Mouse (Mus musculus) layer of hippocampus, adult 2 months (tissue): ENCODE data around the gene Npr1. TPM values are rescaled to one million over a fixed set of nuclear protein-coding genes. Genes with fewer than 3 reads are reported as not detected.

Experiments used
- DNase-seq, 2 experiments: peaks; one replicate each; pipeline ENCODE4 v3.0.0; 2022; ENCODE audit warnings: low spot score in 2 of 2
- H3K27ac ChIP-seq: fragments of 200-600 bp; 2 replicates; pipeline ENCODE4 v1.8.1; 2022
- H3K4me3 ChIP-seq: fragments of 200-600 bp; 2 replicates; pipeline ENCODE4 v1.8.1; 2022; ENCODE audit warnings: mild to moderate bottlenecking
- CTCF ChIP-seq: fragments of 200-600 bp; conservative IDR thresholded peaks from 2 replicates; pipeline ENCODE4 v1.8.1; 2022; ENCODE audit warnings: antibody characterized with exemption, mild to moderate bottlenecking, moderate library complexity
- long read RNA-seq, 2 experiments: library from polyadenylated mRNA; stranded (forward); transcript quantifications; one replicate each; pipeline ENCODE4 v2.0.0; 2021; ENCODE audit warnings: borderline mapping rate in 2 of 2
- total RNA-seq, 2 experiments: library from RNA; stranded (reverse); gene quantifications; 2 replicates each; pipeline ENCODE4 v1.2.3; 2021

The Npr1 gene
- total RNA-seq: 1 to 10 TPM; 6.5 to 7.4 TPM
- long read RNA-seq, experiment 1, full-length matches to known transcripts: 2 of 2 reads
- long read RNA-seq, experiment 1, partial matches to known transcripts: 0 of 2 reads
- long read RNA-seq, experiment 1, other reads (novel, unspliced or antisense): 0 of 2 reads
- long read RNA-seq, experiment 2, full-length matches to known transcripts: 2 of 5 reads
- long read RNA-seq, experiment 2, partial matches to known transcripts: 1 of 5 reads
- long read RNA-seq, experiment 2, other reads (novel, unspliced or antisense): 2 of 5 reads

DNA sequence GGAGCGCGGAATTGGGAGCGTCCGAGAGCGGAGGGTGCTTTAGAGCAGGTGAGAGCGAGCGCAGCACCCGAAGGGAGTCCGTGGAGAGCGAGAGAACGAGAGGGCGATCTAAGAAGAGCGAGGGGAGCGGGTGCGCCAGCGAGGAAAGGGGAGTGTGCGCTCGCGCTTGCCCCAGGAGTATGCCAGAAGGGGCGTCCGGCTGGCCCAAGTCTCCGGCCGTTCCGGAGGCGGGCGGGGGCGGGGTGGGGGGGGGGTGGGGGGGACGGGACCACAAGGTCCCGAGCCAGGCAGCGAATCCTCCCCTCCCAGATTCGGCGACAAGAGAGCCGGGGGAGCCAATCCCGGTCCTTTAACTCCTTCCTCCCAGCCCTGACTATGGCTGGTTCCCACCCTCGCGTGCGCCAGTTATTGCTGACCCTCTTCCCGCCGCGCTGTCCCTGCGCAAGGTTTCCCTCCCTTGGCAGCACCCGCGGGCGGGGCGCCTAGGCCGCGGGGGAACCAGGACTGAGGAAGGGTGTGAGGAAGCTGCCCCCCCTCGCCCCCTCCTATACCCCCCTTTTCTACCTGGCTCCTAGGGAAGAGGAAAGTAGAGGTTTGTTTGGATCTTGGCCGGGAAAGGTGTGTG, at the start of gene Npr1:
TSS of gene Npr1 (minus strand) at position 181 of the 625 bp plus-strand sequence.
- H3K4me3 ChIP-seq: peak within 1 kb of the TSS; percentile 61
- H3K27ac ChIP-seq: peak within 1 kb of the TSS; percentile 23; the same call in 1 of the 2 replicates
- DNase-seq: no peak
- TF ChIP-seq CTCF: no peak

DNA sequence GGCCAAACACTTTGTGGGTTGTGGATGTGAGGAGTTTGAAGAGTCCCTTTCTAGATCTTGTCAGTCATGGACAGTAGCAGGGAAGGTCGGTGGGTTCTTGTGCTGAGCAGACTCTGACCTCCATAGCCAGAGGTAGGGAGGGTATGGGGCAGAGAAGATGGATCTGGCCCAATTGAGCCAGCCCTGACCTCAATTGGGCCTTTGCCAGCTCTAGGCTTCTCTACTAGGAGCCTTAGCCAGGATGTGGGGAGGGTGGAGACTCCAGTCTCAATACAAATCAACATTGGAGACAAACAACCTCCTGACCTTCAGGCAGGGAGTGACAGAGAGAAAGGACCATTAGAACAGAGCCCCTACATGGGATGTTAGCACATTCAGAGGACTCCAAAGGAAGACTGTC, 49.6 kb upstream of the Npr1 start:
- no peak for TF ChIP-seq CTCF
- peak overlapping the region; percentile 57 for H3K4me3 ChIP-seq
- H3K27ac ChIP-seq: peak overlapping the region; percentile 88
- DNase-seq: no peak

- no peak for TF ChIP-seq CTCF
- Histone ChIP-seq H3K27ac (peak overlapping the region; percentile 88), H3K4me3 (peak overlapping the region; percentile 57)
- no peak for DNase-seq
Measured at GRCm38 (mm10) chr3:90514691-90515090, 49.0 kb upstream of the Npr1 start.

DNA sequence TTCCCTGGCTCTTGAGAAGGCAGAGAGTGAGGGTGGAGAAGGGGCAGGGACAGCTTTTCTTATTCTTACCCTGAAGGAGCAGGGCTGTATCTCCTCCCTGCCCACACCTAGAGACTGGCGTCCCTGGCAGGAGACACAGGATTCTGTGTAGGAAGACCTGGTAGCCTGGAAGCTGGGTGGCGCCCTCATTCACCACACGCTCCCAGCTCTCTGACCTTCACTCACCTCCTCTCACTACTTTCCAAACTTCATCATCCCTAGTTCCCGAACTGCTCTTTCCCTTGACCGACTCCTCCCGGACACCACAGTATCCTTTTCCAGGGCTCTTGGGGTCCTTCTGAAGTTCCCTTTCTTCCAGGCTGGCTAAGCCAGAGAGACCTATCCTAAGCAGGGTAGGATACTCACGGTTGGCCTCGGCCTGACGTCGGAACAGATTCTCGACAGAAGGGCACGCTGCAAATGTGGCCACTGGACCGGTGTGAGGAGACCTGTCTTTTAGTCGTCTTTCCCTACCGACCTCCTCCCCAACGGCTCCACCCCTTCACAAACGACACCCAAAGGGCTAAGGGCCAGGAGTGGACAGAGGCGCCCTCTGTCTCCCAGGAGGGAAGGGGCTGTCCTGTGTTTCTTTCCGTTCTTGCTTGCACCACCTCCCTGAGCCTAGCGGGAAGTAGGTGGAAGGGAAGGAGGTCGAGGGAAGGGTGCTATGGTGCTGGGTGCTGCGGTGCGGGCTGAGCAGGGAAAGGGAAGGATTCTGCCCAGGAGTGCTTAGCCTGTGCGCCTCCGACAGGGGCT, 48.3 kb upstream of the Npr1 start, which contains the start of the genes S100a1 and S100a13:
TSS of gene S100a1 (minus strand) at position 597 of the 795 bp plus-strand sequence.
TSS of gene S100a13 (plus strand) at position 640 of the 795 bp plus-strand sequence.
- H3K27ac ChIP-seq: peak within 1 kb of the TSS; percentile 88
- peak; percentile 57 for TF ChIP-seq CTCF
- DNase-seq: peak; percentile 56 to 60
- peak within 1 kb of the TSS; percentile 57 for H3K4me3 ChIP-seq

- H3K4me3 ChIP-seq: peak overlapping the region; percentile 57
- peak overlapping the region; percentile 88 for H3K27ac ChIP-seq
- TF ChIP-seq CTCF: no peak
- no peak for DNase-seq
Measured at GRCm38 (mm10) chr3:90512948-90513642, 47.4 kb upstream of the Npr1 start.

GRCm38 (mm10) chr3:90512276-90512675, 46.6 kb upstream of the Npr1 start:
- no peak overlapping the region for H3K4me3 ChIP-seq
- TF ChIP-seq CTCF: no peak
- DNase-seq: no peak
- no peak overlapping the region for H3K27ac ChIP-seq

- TF ChIP-seq CTCF: no peak
- peak overlapping the region; percentile 93 for H3K4me3 ChIP-seq
- peak overlapping the region; percentile 98; the same call in 1 of the 2 replicates for H3K27ac ChIP-seq
- no peak for DNase-seq
Measured at GRCm38 (mm10) chr3:90509747-90510123, 44.1 kb upstream of the Npr1 start.

GRCm38 (mm10) chr3:90508950-90509746, 43.5 kb upstream of the Npr1 start, which contains the start of gene Chtop:
Gene Chtop, minus strand, starts transcription at chr3:90509498.
- peak; percentile 98 to 99 for DNase-seq

GRCm38 (mm10) chr3:90508287-90508949, 42.8 kb upstream of the Npr1 start:
- H3K4me3 ChIP-seq: peak overlapping the region; percentile 93
- DNase-seq: no peak
- TF ChIP-seq CTCF: peak; percentile 51
- peak overlapping the region; percentile 98 for H3K27ac ChIP-seq

More at GRCm38 (mm10) chr3:90508950-90509746, 43.5 kb upstream of the Npr1 start, which contains the start of gene Chtop:
- Histone ChIP-seq H3K27ac (peak within 1 kb of the TSS; percentile 98), H3K4me3 (peak within 1 kb of the TSS; percentile 93)
- no peak for TF ChIP-seq CTCF

GRCm38 (mm10) chr3:90506362-90506761, 40.7 kb upstream of the Npr1 start:
- Histone ChIP-seq H3K4me3 (no peak overlapping the region), H3K27ac (no peak overlapping the region)
- TF ChIP-seq CTCF: no peak
- no peak for DNase-seq

DNA sequence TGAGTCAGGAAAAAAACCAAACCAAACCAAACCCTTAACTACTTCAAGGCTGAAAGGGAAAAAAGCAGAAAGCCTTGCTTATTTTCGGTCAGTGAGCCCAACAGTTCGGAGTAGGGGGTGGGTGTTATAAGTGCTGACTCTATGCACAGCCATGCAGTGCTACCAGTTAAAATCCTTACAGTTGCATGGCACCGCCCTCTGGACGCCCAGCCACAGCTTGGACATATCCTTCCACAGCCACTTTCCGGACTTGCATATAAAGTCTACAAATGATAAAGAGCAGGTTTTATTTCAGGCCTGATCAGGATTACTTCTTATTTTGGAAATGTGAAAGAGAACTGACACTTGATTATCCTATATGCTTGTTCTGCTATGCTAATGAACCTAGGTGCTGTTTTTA, 39.5 kb upstream of the Npr1 start:
- H3K4me3 ChIP-seq: no peak overlapping the region
- TF ChIP-seq CTCF: no peak
- no peak for DNase-seq
- no peak overlapping the region for H3K27ac ChIP-seq

GRCm38 (mm10) chr3:90503444-90503843, 37.8 kb upstream of the Npr1 start:
- H3K4me3 ChIP-seq: no peak overlapping the region
- no peak for DNase-seq
- H3K27ac ChIP-seq: no peak overlapping the region
- no peak for TF ChIP-seq CTCF
